Mouse (Mus musculus) left cerebral cortex, postnatal 14 days (tissue): ENCODE results near the gene BC049715. TPM values are rescaled to one million over a fixed set of nuclear protein-coding genes. Genes with fewer than 3 reads are reported as not detected.
"Not testable (repeated sequence)": the region's sequence is repeated elsewhere in the genome, so short reads cannot be mapped to it uniquely, and the experiment has no call there.

Experiments used
- DNase-seq, 2 experiments: peaks; one replicate each; pipeline ENCODE4 v3.0.0; 2021 to 2022; ENCODE audit warnings: low spot score in 2 of 2, mixed read lengths in 1 of 2
- intact Hi-C: fragments of 180-260 bp; cut with DNase I; formaldehyde crosslinking; loops from one replicate; pipeline ENCODE4 v1.15.1; 2025
- long read RNA-seq, 2 experiments: library from polyadenylated mRNA; stranded (forward); transcript quantifications; one replicate each; pipeline ENCODE4 v2.0.0; 2021
- total RNA-seq, 2 experiments: library from RNA; stranded (reverse); gene quantifications; 2 replicates each; pipeline ENCODE4 v1.2.3; 2021

Gene BC049715
- total RNA-seq, result 1 to 10 TPM; 2.7 to 4.8 TPM
- long read RNA-seq, experiment 1, partial matches to known transcripts, result 1 of 2 reads
- long read RNA-seq, experiment 1, other reads (novel, unspliced or antisense), result 1 of 2 reads
- long read RNA-seq, experiment 2, partial matches to known transcripts, result 1 of 2 reads
- long read RNA-seq, experiment 2, other reads (novel, unspliced or antisense), result 1 of 2 reads

- intact Hi-C loops, result no loop called here
- DNase-seq, result no peak
Observed at GRCm38 (mm10) chr6:136827516-136827880, at the start of gene BC049715. TSS of gene BC049715 (plus strand) at chr6:136827626.

GRCm38 (mm10) chr6:136781377-136781986 is 45.9 kb upstream of the BC049715 start, which contains the start of gene Gucy2c:
TSS of gene Gucy2c (minus strand) at chr6:136781765.
- no peak for DNase-seq
- intact Hi-C loops, result no loop called here

GRCm38 (mm10) chr6:136782146-136782545 is 45.3 kb upstream of the BC049715 start:
- intact Hi-C loops, result no loop called here
- DNase-seq, result no peak

- DNase-seq, result peak; percentile 59 to 84
- intact Hi-C loops, result no loop called here
Observed at GRCm38 (mm10) chr6:136782761-136783160, 44.7 kb upstream of the BC049715 start.

- intact Hi-C loops, result no loop called here
- DNase-seq, result no peak
Observed at GRCm38 (mm10) chr6:136789391-136789971, 37.9 kb upstream of the BC049715 start.

GRCm38 (mm10) chr6:136792884-136793758 is 34.3 kb upstream of the BC049715 start:
- intact Hi-C loops, result no loop called here

GRCm38 (mm10) chr6:136793831-136794525 is 33.4 kb upstream of the BC049715 start:
- intact Hi-C loops, result no loop called here
- no peak for DNase-seq

More at GRCm38 (mm10) chr6:136792884-136793758, 34.3 kb upstream of the BC049715 start:
- DNase-seq, result no peak

- intact Hi-C loops, result no loop called here
- DNase-seq, result no peak
Observed at GRCm38 (mm10) chr6:136795110-136795509, 32.3 kb upstream of the BC049715 start.

GRCm38 (mm10) chr6:136795850-136796249 is 31.6 kb upstream of the BC049715 start:
- no peak for DNase-seq
- intact Hi-C loops, result no loop called here

- intact Hi-C loops, DNase-seq: not testable (repeated sequence)
Observed at GRCm38 (mm10) chr6:136797874-136798693, 29.3 kb upstream of the BC049715 start.

- DNase-seq, result no peak
- intact Hi-C loops, result no loop called here
Observed at GRCm38 (mm10) chr6:136800710-136801109, 26.7 kb upstream of the BC049715 start.

GRCm38 (mm10) chr6:136801274-136801673 is 26.2 kb upstream of the BC049715 start:
- intact Hi-C loops, result no loop called here
- no peak for DNase-seq

- no peak for DNase-seq
- intact Hi-C loops, result no loop called here
Observed at GRCm38 (mm10) chr6:136803093-136803738, 24.2 kb upstream of the BC049715 start.

GRCm38 (mm10) chr6:136803739-136804633 is 23.4 kb upstream of the BC049715 start, which contains the start of gene Hist4h4:
TSS of gene Hist4h4 (minus strand) at chr6:136804415.
- DNase-seq, result peak; percentile 96 to 98
- intact Hi-C loops, result no loop called here

- no peak for DNase-seq
- intact Hi-C loops, result no loop called here
Observed at GRCm38 (mm10) chr6:136804705-136805408, 22.6 kb upstream of the BC049715 start.

- intact Hi-C loops, result no loop called here
- no peak for DNase-seq
Observed at GRCm38 (mm10) chr6:136805409-136805775, 22.0 kb upstream of the BC049715 start.

- intact Hi-C loops, result no loop called here
Observed at GRCm38 (mm10) chr6:136806819-136807218, 20.6 kb upstream of the BC049715 start.

More at GRCm38 (mm10) chr6:136806819-136807218, 20.6 kb upstream of the BC049715 start:
- DNase-seq, result no peak
